Mouse (Mus musculus): ENCODE results near the gene Slc25a18. TPM values are rescaled to one million over a fixed set of nuclear protein-coding genes. Genes with fewer than 3 reads are reported as not detected.

Slc25a18 gene
- polyA plus RNA-seq, 3 experiments from 2014 or later, result 0.36 to 0.47 TPM; not detected in 1

Other genes starting within 250 kb of the Slc25a18 start
- gene Hdhd5, start 242.3 kb upstream of the Slc25a18 start, polyA plus RNA-seq (2017; shearing (Covaris generic)), result 10 to 100 TPM; 24.6 to 38.9 (median 33.1) TPM
- gene Cecr2, start 107.2 kb upstream of the Slc25a18 start, polyA plus RNA-seq (2017; shearing (Covaris generic)), result under 1 TPM; 0.25 to 0.46 (median 0.35) TPM
- 10 to 100 TPM; 78.2 to 86.1 (median 84.1) TPM for gene Atp6v1e1, start 49.2 kb downstream of the Slc25a18 start, polyA plus RNA-seq (2017; shearing (Covaris generic))
- gene Bcl2l13, start 62.6 kb downstream of the Slc25a18 start, polyA plus RNA-seq (2017; shearing (Covaris generic)), result 10 to 100 TPM in 1 of 3 experiments, 1 to 10 TPM in 2; 7.0 to 12.5 (median 8.6) TPM
- gene Bid, start 143.3 kb downstream of the Slc25a18 start, polyA plus RNA-seq (2017; shearing (Covaris generic)), result 10 to 100 TPM; 42.6 to 56.8 (median 45.7) TPM